Mouse (Mus musculus) cerebellum, adult 8-10 months (tissue): ENCODE measurements around the gene Zfp934.
"Not testable (repeated sequence)": the region's sequence is repeated elsewhere in the genome, so short reads cannot be mapped to it uniquely, and the experiment has no call there.

Experiments
- DNase-seq: peaks from one replicate; pipeline ENCODE4 v3.0.0; 2022

Gene Zfp934

DNA sequence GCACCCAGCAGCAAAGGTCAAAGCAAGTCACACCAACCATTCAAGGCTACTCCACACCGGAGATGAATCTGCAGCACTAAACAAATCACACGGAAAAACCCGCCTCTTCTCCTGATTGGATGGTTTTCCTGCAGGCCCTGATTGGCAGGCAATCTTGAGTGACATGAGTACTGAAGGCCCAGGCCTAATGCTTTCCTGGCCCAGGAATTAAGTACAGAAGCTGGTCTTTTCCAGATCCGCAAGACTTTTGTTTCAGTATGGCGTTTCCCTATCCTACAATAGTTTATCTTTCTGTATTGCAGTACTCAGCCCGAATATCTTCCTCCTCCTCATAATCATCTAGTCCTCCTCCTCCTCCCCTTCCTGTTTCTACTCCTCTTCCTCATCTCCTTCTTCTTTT lies at the start of gene Zfp934:
Zfp934 (minus strand) TSS at position 101 of the 400 bp plus-strand sequence.
- not testable (repeated sequence) for DNase-seq

DNA sequence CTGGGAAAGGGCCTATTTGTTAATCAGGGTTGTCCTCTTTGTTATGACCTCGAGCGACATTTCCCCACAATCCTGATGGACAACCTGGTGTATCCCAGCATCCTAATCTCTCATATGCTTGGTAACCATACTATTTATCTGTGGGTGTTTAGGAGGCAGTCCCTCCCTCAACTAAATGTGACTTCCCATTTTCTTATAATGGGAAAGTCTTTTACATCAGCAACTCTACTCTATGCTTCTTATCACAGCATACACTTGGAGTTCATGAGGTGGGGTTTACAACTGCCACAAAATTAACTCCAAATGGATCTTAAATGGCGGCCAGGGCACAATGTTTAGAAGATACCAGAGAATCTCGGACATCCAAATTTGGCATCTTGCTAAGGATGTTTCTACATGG lies 46.5 kb upstream of the Zfp934 start:
- DNase-seq: not testable (repeated sequence)

DNA sequence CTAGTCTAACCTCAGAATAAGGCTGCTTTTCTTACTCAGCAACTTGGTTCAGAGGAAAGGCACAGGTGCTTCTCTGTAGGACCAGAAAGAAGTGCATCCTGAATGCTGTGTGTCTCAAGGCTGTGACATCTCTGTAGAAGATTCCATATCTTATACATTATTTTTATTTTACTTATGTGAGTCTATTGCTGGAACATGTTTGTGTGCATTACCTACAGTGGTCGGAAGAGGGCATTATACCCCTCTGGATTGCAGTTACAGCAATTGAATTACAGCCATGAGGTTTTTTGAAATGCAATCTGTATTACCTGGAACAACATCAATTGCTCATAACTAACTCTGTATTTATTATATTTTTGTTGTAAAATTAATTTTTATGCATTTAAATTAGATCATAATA lies 9.3 kb downstream of the Zfp934 start:
- DNase-seq: not testable (repeated sequence)

DNA sequence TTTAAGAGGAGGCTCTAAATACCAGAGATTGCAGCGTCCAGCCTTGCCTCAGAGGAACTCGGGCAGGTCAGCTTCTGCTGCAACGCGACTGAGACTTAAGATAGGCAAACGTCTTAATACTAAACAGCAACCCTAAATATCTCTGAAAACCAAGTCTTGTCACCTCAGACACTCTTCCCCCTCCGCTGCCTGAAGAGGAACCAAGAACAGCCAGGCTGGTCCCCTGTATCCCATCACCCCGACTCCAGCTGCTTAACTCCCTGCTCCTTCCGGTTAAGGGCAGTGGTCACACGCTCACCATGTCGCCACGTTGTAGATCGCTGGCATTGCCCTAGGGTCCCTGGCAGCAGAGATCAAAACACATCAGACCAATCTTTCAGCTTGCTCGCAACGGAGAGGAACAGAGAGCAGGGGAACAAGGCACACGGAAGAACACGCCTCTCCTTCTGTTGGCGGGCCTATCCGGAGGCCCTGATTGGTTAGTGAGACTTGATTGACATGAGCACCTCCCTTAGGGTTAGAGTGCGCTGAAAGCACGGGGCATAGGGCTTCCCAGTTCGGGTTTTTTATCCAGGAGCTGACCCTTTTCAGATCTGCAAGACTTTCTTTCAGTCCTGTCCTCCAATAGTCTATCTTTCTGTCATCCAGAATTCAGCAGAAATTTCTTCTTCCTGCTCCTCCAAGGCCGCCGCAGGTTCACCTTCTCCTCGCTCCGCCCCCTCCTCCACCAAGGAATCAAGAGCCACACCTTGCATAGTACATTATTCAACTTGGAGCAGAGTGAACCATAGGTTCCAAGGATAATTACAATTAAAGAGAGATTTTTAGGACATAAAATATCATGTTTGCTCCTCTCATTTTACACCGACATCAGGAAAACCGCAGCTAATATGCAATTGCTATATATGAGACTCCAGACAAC lies 12.5 kb downstream of the Zfp934 start, which contains the start of gene Zfp935:
Zfp935 (minus strand) TSS at position 323 of the 922 bp plus-strand sequence.
- DNase-seq: peak; percentile 62

DNA sequence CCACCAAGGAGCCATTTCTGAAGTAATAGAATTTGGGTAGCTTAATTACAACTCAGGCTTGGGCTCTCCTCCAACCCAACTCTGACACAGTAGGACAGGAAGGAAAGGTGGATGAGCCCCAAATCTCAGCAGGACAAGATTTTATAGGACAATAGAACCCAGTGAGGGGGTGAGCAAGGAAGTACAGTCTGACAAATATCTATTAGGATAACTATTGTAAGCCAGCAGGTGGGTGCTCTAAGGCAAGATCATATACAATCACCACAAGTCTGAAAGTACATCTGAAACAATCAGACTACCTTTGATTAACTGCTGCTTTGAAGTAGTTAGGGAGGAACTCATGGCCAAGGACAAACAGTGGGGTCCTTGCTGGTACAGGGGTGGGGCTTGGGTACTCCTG lies 40.9 kb downstream of the Zfp934 start:
- not testable (repeated sequence) for DNase-seq

DNA sequence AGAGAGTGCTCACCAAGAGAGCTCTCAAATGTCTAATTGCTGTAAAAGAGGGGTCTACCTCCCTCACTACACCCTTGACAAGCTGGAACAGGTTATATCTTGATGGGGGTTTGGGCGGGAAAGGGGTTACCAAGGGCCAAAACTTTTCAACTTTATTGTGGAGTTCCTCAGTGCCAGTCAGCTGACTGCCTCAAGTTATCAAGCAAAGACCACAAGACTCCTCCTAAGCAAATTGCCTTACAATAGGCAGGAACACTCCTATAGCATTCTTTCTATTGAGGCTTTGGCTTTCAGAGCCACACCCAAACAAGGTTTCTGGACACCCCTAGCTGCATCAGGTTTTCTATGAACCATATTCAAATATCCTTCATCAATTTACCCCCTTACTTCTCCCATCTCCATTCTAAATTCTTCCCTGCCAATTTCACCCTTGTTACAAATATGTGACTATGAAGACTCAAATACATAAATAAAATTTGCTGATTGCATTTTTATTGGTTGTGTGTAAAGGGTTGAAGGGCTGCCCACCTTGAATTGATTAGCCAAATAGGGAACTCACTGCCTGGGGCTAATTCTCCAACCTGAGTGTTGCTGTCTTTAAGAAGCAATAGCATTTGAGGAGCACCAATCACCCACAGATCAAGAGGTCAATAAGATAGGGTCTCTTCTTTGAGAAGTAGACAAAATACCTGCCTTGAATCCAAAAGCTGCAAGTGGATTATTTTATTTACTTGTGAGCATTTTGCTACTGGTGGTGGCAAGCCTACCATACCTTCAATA lies 60.2 kb downstream of the Zfp934 start:
- DNase-seq: not testable (repeated sequence)

DNA sequence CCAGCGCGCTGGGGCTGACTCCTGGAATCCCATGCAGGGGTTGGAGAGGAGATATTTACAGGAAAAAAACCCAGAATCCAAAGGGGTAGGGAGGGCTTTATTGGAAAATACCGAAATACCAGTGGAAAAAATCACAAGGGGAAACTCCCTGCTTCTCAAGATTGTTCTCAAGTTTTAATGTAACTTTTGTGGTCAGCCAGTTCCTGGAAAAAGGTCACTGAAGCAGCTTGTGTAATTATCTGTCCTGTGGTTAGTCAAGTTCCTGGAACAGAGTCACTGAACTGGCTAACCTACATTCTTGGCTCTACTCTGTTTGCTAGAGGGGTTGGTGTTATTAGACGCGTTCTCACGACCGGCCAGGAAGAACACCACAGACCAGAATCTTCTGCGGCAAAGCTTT lies 98.3 kb downstream of the Zfp934 start:
- DNase-seq: not testable (repeated sequence)

DNA sequence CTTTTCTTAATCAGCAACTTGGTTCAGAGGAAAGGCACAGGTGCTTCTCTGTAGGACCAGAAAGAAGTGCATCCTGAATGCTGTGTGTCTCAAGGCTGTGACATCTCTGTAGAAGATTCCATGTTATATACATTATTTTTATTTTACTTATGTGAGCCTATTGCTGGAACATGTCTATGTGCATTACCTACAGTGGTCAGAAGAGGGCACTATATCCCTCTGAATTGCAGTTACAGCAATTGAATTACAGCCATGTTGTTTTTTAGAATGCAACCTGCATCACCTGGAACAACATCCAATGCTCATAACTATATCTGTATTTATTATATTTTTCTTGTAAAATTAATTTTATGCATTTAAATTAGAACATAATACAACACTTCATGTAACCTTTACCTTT lies 101.1 kb downstream of the Zfp934 start:
- DNase-seq: not testable (repeated sequence)

DNA sequence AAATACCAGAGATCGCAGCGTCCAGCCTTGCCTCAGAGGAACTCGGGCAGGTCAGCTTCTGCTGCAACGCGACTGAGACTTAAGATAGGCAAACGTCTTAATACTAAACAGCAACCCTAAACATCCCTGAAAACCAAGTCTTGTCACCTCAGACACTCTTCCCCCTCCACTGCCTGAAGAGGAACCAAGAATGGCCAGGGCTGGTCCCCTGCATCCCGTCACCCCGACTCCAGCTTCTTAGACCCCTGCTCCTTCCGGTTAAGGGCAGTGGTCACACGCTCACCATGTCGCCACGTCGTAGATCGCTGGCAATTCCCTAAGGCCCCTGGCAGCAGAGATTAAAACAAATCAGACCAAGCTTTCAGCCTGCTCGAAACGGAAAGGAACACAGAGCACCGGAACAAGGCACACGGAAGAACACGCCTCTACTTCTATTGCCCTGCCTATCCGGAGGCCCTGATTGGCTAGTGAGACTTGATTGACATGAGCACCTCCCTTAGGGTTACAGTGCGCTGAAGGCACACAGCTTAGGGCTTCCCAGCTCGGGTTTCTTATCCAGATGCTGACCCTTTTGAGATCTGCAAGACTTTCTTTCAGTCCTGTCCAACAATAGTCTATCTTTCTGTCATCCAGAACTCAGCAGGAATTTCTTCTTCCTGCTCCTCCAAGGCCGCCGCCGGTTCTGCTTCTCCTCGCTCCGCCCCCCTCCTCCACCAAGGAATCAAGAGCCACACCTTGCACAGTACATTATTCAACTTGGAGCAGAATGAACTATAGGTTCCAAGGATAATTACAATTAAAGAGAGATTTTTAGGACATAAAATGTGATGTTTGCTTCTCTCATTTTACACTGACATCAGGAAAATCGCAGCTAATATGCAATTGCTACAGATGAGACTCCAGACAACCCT lies 104.3 kb downstream of the Zfp934 start, which contains the start of gene Gm49359:
Gm49359 (minus strand) TSS at position 409 of the 911 bp plus-strand sequence.
- DNase-seq: peak; percentile 86
